Mouse (Mus musculus) retina, postnatal 1 day (tissue): ENCODE data around the gene Olfr1044.
"Not testable (repeated sequence)": the region's sequence is repeated elsewhere in the genome, so short reads cannot be mapped to it uniquely, and the experiment has no call there.

ENCODE experiments used
- DNase-seq: peaks from one replicate; pipeline ENCODE4 v3.0.0-alpha.2; 2012

Gene Olfr1044

GRCm38 (mm10) chr2:86177720-86178119 lies at the start of gene Olfr1044:
Olfr1044 (minus strand) TSS chr2:86177820.
- DNase-seq, result no peak

GRCm38 (mm10) chr2:86219214-86219613 lies 41.6 kb upstream of the Olfr1044 start, which contains the start of gene Olfr1046:
Olfr1046 (minus strand) TSS chr2:86219314.
- no peak for DNase-seq

- no peak for DNase-seq
Measured at GRCm38 (mm10) chr2:86202909-86203308, 25.3 kb upstream of the Olfr1044 start, which contains the start of gene Olfr1045. Olfr1045 (minus strand) TSS chr2:86203009.

GRCm38 (mm10) chr2:86195863-86196262 lies 18.2 kb upstream of the Olfr1044 start:
- DNase-seq, result no peak

GRCm38 (mm10) chr2:86185583-86185982 lies 8.0 kb upstream of the Olfr1044 start, which contains the start of gene Olfr52:
Olfr52 (minus strand) TSS chr2:86185683.
- DNase-seq, result no peak

- DNase-seq, result no peak
Measured at GRCm38 (mm10) chr2:86179950-86180349, 2.3 kb upstream of the Olfr1044 start.

- not testable (repeated sequence) for DNase-seq
Measured at GRCm38 (mm10) chr2:86175422-86175821, 2.2 kb downstream of the Olfr1044 start.

- DNase-seq, result no peak
Measured at GRCm38 (mm10) chr2:86167422-86167821, 10.2 kb downstream of the Olfr1044 start, which contains the start of gene Olfr1043. Olfr1043 (minus strand) TSS chr2:86167522.

GRCm38 (mm10) chr2:86161738-86162137 lies 15.9 kb downstream of the Olfr1044 start, which contains the start of gene Olfr1042:
Olfr1042 (minus strand) TSS chr2:86161838.
- no peak for DNase-seq

- no peak for DNase-seq
Measured at GRCm38 (mm10) chr2:86146632-86147031, 31.0 kb downstream of the Olfr1044 start, which contains the start of gene Olfr1040. Olfr1040 (minus strand) TSS chr2:86146732.

GRCm38 (mm10) chr2:86135828-86136227 lies 41.8 kb downstream of the Olfr1044 start, which contains the start of gene Olfr1039:
Olfr1039 (minus strand) TSS chr2:86135928.
- DNase-seq, result no peak
